Mouse (Mus musculus) limb, embryonic 14.5 days (tissue): ENCODE measurements at regions not wholly inside any gene's neighbourhood (a gene's known extent, or its start where the extent isn't known, plus 50 kb on each side); places are given as distances from the start of the nearest gene placed in this dataset.

Experiments used
- ATAC-seq: fragments of 200-750 bp; cut with Nextera tagmentation; 2 replicates; pipeline ENCODE4 v1.8.0; 2017; ENCODE audit warnings: low read depth, moderate number of reproducible peaks, moderate TSS enrichment; ENCODE audit not compliant: low FRiP score
- DNase-seq: peaks from one replicate; pipeline ENCODE4 v3.0.0-alpha.2; 2015; ENCODE audit warnings: low spot score
- H3K27ac ChIP-seq: fragments of 300-500 bp; sonication (generic); replicated peaks from 2 replicates; pipeline ENCODE4 v1.5.1; 2014; ENCODE audit warnings: low read depth, mild to moderate bottlenecking, low read length, moderate library complexity, mixed read lengths
- H3K27me3 ChIP-seq: fragments of 300-500 bp; sonication (generic); 2 replicates; pipeline ENCODE4 v1.6.1; 2014; ENCODE audit warnings: low read length, mixed read lengths; ENCODE audit not compliant: control insufficient read depth, insufficient read depth
- H3K36me3 ChIP-seq: fragments of 300-500 bp; sonication (generic); 2 replicates; pipeline ENCODE4 v1.6.1; 2014; ENCODE audit warnings: mild to moderate bottlenecking, low read length, moderate library complexity, mixed read lengths; ENCODE audit not compliant: control insufficient read depth, insufficient read depth
- H3K4me1 ChIP-seq: fragments of 300-500 bp; sonication (generic); 2 replicates; pipeline ENCODE4 v1.6.1; 2014; ENCODE audit warnings: antibody characterized with exemption, low read length, mixed read lengths; ENCODE audit not compliant: control insufficient read depth, insufficient read depth
- H3K4me2 ChIP-seq: fragments of 300-500 bp; sonication (generic); replicated peaks from 2 replicates; pipeline ENCODE4 v1.6.1; 2014; ENCODE audit warnings: low read depth, mild to moderate bottlenecking, low read length, moderate library complexity; ENCODE audit not compliant: severe bottlenecking
- H3K4me3 ChIP-seq: fragments of 300-500 bp; sonication (generic); replicated peaks from 2 replicates; pipeline ENCODE4 v1.5.1; 2014; ENCODE audit warnings: low read length
- H3K9ac ChIP-seq: fragments of 300-500 bp; sonication (generic); 2 replicates; pipeline ENCODE4 v1.6.1; 2014; ENCODE audit warnings: mild to moderate bottlenecking, low read depth, low read length, moderate library complexity; ENCODE audit not compliant: severe bottlenecking
- H3K9me3 ChIP-seq: fragments of 300-500 bp; sonication (generic); 2 replicates; pipeline ENCODE4 v1.6.1; 2016; ENCODE audit warnings: low read length; ENCODE audit not compliant: control insufficient read depth
- POLR2A ChIP-seq: fragments of 200-500 bp; IDR thresholded peaks from 2 replicates; pipeline ENCODE4 v1.8.0; 2012; ENCODE audit warnings: inconsistent platforms, mild to moderate bottlenecking, moderate library complexity, borderline replicate concordance; ENCODE audit not compliant: insufficient read depth, insufficient read length; ENCODE audit errors: extremely low read depth
- WGBS: fragments of 180-500 bp; shearing (Covaris S2); extraction: QIAGEN DNeasy Blood & Tissue Kit; methylation state at CpG from one replicate; pipeline ENCODE4 v1.1.7; 2014; 5-methylcytosine and 5-hydroxymethylcytosine counted together

GRCm38 (mm10) chr16:85307940-85308339, 134.4 kb upstream of the App start:
- Histone ChIP-seq H3K9ac (no peak overlapping the region), H3K9me3 (no peaks in the 10 kb centered on the region), H3K4me2 (no peak overlapping the region), H3K27ac (no peak overlapping the region), H3K36me3 (no peaks in the 10 kb centered on the region), H3K4me3 (no peak overlapping the region), H3K27me3 (no peaks in the 10 kb centered on the region), H3K4me1 (no peaks in the 10 kb centered on the region)
- ATAC-seq, result no peak
- 44% methylated on average over 7 of the region's 7 CpGs for WGBS
- no peak for DNase-seq
- no peak for TF ChIP-seq POLR2A

DNA sequence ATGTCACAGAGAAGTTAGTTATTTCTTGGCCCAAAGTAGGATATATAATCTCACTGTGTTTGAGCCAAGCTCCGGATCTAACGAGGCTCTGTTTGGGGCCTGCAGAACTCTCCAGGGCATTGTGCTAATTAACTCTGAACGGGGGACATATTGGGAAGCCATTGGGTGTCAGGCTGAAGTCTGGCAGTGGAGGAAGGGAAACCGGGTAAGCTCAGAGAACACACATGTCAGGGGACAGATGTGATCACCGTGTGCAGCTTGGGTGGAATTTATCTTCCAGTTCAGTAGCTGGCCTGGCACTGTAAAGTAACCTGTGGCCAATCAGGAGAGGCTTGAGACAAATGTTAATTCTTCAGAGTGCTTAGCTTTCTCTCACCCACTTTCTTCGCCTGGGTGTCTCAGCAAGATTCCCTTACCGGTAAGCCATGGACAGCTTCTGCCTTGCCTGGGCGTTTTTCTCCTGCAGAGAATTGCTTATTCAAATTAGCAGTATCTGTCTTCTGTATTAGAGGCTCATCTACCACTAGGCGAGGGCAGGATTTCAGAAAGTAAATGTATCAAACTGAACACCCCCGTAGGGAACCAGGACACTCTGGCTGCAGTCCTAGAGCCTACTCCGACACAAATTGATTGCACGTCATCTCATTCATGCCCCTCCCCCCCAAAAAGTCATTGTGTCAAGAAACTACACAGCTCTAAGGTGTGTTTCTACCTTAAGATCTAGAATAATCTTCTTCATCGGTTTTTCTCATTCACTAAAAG, 126.7 kb upstream of the App start:
- TF ChIP-seq POLR2A, result no peak
- Histone ChIP-seq H3K9ac (no peak overlapping the region), H3K27me3 (no peaks in the 10 kb centered on the region), H3K4me2 (no peak overlapping the region), H3K4me3 (no peak overlapping the region), H3K36me3 (no peaks in the 10 kb centered on the region), H3K9me3 (no peaks in the 10 kb centered on the region), H3K4me1 (no peaks in the 10 kb centered on the region), H3K27ac (no peak overlapping the region)
- 49% methylated on average over 13 of the region's 13 CpGs for WGBS
- ATAC-seq, result no peak
- no peak for DNase-seq

- 59% methylated on average over 2 of the region's 2 CpGs for whole genome bisulfite sequencing
- H3K9ac ChIP-seq, result no peak overlapping the region
- no peaks in the 10 kb centered on the region for H3K9me3 ChIP-seq
- no peak for TF ChIP-seq POLR2A
- DNase-seq, result no peak
- no peaks in the 10 kb centered on the region for H3K36me3 ChIP-seq
- H3K27me3 ChIP-seq, result no peaks in the 10 kb centered on the region
- no peak overlapping the region for H3K27ac ChIP-seq
- no peak overlapping the region for H3K4me3 ChIP-seq
- no peak for ATAC-seq
- no peaks in the 10 kb centered on the region for H3K4me1 ChIP-seq
- H3K4me2 ChIP-seq, result no peak overlapping the region
Observed at GRCm38 (mm10) chr16:85298559-85298958, 125.0 kb upstream of the App start.

DNA sequence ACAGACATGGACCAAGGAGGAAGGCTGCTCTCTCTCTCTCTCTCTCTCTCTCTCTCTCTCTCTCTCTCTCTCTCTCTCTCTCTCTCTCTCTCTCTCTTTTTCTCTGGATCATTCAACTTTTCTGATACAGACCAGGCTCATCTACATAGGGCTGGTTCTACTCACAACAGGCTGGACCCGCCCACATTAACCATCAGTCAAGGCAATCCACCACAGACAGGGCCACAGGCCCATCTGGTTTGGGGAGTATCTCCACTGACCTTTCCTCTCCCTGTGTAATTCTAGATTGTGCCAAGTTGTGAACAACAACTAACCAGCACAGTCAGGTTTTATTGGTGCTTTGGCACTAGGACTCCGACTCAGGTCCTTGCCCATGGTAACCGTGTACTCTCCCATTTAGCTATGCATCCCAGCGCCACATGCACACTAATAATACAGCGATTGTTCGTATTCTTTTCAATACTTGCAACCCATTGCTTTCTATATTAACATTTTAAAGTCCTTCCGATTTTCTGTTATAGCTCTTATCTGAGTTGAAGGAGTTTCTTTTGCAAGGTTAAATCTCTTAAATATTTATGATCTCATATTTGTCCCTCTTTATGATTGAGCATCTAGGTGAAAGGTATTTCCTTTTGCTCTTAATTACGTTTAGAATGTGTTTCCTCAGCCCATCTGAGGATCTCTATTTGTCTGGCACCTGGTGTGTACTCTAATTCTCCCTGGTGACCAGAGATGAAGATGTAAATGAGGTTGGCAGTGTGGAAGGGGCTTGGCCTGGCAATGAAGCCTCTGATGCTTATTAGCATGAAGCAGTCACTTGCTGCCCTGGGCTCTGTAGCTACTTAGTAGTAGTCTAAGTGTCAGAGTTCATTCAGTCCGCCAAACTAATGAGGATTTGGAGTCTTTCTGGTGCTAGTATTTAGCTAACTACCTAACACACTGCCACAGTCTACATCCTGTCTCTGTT, 117.7 kb upstream of the App start:
- 75% methylated on average over 9 of the region's 9 CpGs for WGBS

DNA sequence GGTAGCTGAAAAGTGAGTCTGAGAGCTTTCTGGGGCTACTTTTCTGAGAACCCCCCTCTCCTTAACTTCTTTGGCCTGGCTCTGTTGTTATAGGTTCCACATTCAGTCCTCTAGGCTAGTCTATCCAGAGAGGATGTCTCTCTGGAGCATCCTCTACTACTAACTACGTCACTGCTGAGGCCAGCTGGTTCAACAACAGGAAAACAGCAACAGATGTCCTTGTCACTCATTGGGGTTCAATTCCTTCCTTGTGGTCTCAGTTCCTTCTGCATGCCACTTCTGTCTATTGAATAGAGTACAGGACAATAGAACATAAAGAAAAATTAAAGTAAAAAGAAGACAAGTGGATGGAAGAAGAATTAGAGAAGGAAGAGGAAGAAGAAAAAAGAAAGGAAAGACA, 104.3 kb upstream of the App start:
- H3K27me3 ChIP-seq, result no peaks in the 10 kb centered on the region
- H3K4me2 ChIP-seq, result no peak overlapping the region
- H3K27ac ChIP-seq, result no peak overlapping the region
- no peak overlapping the region for H3K9ac ChIP-seq
- no peaks in the 10 kb centered on the region for H3K4me1 ChIP-seq
- no peaks in the 10 kb centered on the region for H3K36me3 ChIP-seq
- no peak for DNase-seq
- no peak overlapping the region for H3K4me3 ChIP-seq
- ATAC-seq, result no peak
- H3K9me3 ChIP-seq, result no peaks in the 10 kb centered on the region
- 70% methylated on average over 1 of the region's 1 CpGs for WGBS
- TF ChIP-seq POLR2A, result no peak

More for the DNA sequence above, 117.7 kb upstream of the App start:
- no peak for ATAC-seq
- H3K4me3 ChIP-seq, result no peak overlapping the region
- DNase-seq, result no peak
- no peak overlapping the region for H3K4me2 ChIP-seq
- H3K36me3 ChIP-seq, result no peaks in the 10 kb centered on the region
- no peak for TF ChIP-seq POLR2A
- no peaks in the 10 kb centered on the region for H3K9me3 ChIP-seq
- H3K27me3 ChIP-seq, result no peaks in the 10 kb centered on the region
- H3K27ac ChIP-seq, result no peak overlapping the region
- no peaks in the 10 kb centered on the region for H3K4me1 ChIP-seq
- no peak overlapping the region for H3K9ac ChIP-seq
